Mouse (Mus musculus) hindbrain, embryonic 14.5 days (tissue): ENCODE data around the gene Hes5. TPM values are rescaled to one million over a fixed set of nuclear protein-coding genes. Genes with fewer than 3 reads are reported as not detected.

ENCODE experiments used
- ATAC-seq: fragments of 200-750 bp; cut with Nextera tagmentation; 2 replicates; pipeline ENCODE4 v1.8.0; 2017; ENCODE audit warnings: moderate number of reproducible peaks, mild to moderate bottlenecking, moderate TSS enrichment, moderate library complexity; ENCODE audit not compliant: low FRiP score
- DNase-seq: peaks from one replicate; pipeline ENCODE4 v3.0.0-alpha.2; 2015; ENCODE audit warnings: low spot score
- H3K27ac ChIP-seq: fragments of 300-500 bp; sonication (generic); 2 replicates; pipeline ENCODE4 v1.5.1; 2014; ENCODE audit warnings: mild to moderate bottlenecking, moderate library complexity
- H3K27me3 ChIP-seq: fragments of 300-500 bp; sonication (generic); 2 replicates; pipeline ENCODE4 v1.6.1; 2014; ENCODE audit warnings: mild to moderate bottlenecking, low read length, mixed read lengths; ENCODE audit not compliant: control insufficient read depth, insufficient read depth
- H3K36me3 ChIP-seq: fragments of 300-500 bp; sonication (generic); replicated peaks from 2 replicates; pipeline ENCODE4 v1.6.1; 2014; ENCODE audit not compliant: control insufficient read depth, insufficient read depth
- H3K4me1 ChIP-seq: fragments of 300-500 bp; sonication (generic); replicated peaks from 2 replicates; pipeline ENCODE4 v1.6.1; 2014; ENCODE audit warnings: antibody characterized with exemption, low read length, mixed read lengths; ENCODE audit not compliant: control insufficient read depth, insufficient read depth
- H3K4me2 ChIP-seq: fragments of 300-500 bp; sonication (generic); replicated peaks from 2 replicates; pipeline ENCODE4 v1.6.1; 2014; ENCODE audit warnings: mild to moderate bottlenecking, moderate library complexity
- H3K4me3 ChIP-seq: fragments of 300-500 bp; sonication (generic); replicated peaks from 2 replicates; pipeline ENCODE4 v1.5.1; 2014; ENCODE audit warnings: mild to moderate bottlenecking, low read length
- H3K9ac ChIP-seq: fragments of 300-500 bp; sonication (generic); 2 replicates; pipeline ENCODE4 v1.6.1; 2014
- H3K9me3 ChIP-seq: fragments of 300-500 bp; sonication (generic); 2 replicates; pipeline ENCODE4 v1.6.1; 2016; ENCODE audit warnings: low read length; ENCODE audit not compliant: control insufficient read depth
- WGBS: fragments of 180-500 bp; shearing (Covaris S2); extraction: QIAGEN DNeasy Blood & Tissue Kit; methylation state at CpG from one replicate; pipeline ENCODE4 v1.1.7; 2014; 5-methylcytosine and 5-hydroxymethylcytosine counted together
- polyA plus RNA-seq: library from polyadenylated mRNA; unstranded; fragments of >200 nt; fragmentation: Nextera tagmentation; extraction: Ambion mirVana; gene quantifications from 2 replicates; pipeline ENCODE4 v1.2.1, GENCODE M21; 2014

Gene Hes5
- polyA plus RNA-seq, 1 experiment from 2014 or later = 70.0 TPM

DNA sequence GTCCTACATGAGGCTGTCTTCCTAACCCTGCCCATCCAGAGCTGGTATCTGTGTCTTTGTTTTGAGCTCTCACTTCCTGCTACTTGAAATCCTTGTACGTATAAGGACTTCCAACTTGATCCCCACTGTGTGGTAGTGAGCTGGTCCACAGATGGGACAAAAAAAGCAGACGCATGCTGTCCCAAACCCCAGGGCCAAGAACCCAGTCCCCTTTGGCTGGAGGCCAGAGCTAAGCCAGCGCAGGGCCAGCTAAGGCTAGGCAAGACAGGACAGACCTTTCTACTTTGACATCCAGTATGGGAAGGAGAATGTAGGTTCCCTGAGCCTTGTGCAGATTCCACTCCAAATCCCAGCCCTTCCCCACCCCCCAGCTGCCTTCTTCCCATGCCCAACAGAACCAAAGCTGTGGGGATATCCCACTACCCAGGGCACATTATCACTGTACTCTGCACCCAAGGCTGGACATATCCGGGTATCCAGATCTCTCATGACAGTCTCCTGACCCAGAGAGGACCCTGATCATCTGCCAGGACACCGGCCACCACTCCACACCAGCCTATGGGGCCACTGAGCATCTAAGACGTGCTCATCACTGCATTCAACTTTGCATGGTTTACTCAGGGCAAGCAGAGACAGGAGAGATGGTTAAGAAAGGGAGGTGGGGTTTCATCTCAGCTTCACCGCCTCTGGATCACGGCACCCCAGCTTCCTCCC is 50.7 kb downstream of the Hes5 start:
- ATAC-seq (no peak), DNase-seq (no peak)
- no peak overlapping the region for H3K9ac ChIP-seq
- WGBS = 81% methylated on average over 8 of the region's 8 CpGs
- no peak overlapping the region for H3K4me3 ChIP-seq
- peaks cover 17% of the 10 kb centered on the region; the same call in 1 of the 2 replicates for H3K4me1 ChIP-seq
- H3K9me3 ChIP-seq = no peaks in the 10 kb centered on the region
- H3K27me3 ChIP-seq = no peaks in the 10 kb centered on the region
- H3K36me3 ChIP-seq = no peaks in the 10 kb centered on the region
- H3K27ac ChIP-seq = no peak overlapping the region
- H3K4me2 ChIP-seq = no peak overlapping the region

Other genes starting within 250 kb of the Hes5 start
- 1.7 and 2.4 TPM in 2 replicates for gene Ttc34, start 123.5 kb upstream of the Hes5 start, polyA plus RNA-seq
- 0.23 and 0.65 TPM in 2 replicates for gene Mmel1, start 91.3 kb upstream of the Hes5 start, polyA plus RNA-seq
- 55.9 and 57.1 TPM in 2 replicates for gene Fam213b, start 61.8 kb upstream of the Hes5 start, polyA plus RNA-seq
- 0.40 TPM in 1 of 2 replicates, not detected in the other for gene Tnfrsf14, start 32.4 kb upstream of the Hes5 start, polyA plus RNA-seq
- 34.1 and 34.4 TPM in 2 replicates for gene Pank4, start 3.2 kb downstream of the Hes5 start, polyA plus RNA-seq
- 13.4 and 13.8 TPM in 2 replicates for gene Plch2, start 95.9 kb downstream of the Hes5 start, polyA plus RNA-seq
- gene Pex10, start 106.1 kb downstream of the Hes5 start, polyA plus RNA-seq = 5.4 and 7.0 TPM in 2 replicates
- gene Rer1, start 125.5 kb downstream of the Hes5 start, polyA plus RNA-seq = 145 and 148 TPM in 2 replicates
- 6.1 and 8.7 TPM in 2 replicates for gene Morn1, start 125.7 kb downstream of the Hes5 start, polyA plus RNA-seq